Mouse (Mus musculus) stomach, embryonic 14.5 days (tissue): ENCODE data around the gene Usp44. TPM values are rescaled to one million over a fixed set of nuclear protein-coding genes. Genes with fewer than 3 reads are reported as not detected.
"Not testable (repeated sequence)": the region's sequence is repeated elsewhere in the genome, so short reads cannot be mapped to it uniquely, and the experiment has no call there.

Experiments used
- ATAC-seq: fragments of 200-750 bp; cut with Nextera tagmentation; 2 replicates; pipeline ENCODE4 v1.8.0; 2017; ENCODE audit warnings: low read depth, moderate TSS enrichment; ENCODE audit not compliant: insufficient number of reproducible peaks, insufficient read depth, low FRiP score
- H3K27ac ChIP-seq: fragments of 300-500 bp; sonication (generic); 2 replicates; pipeline ENCODE4 v1.5.1; 2014; ENCODE audit warnings: mild to moderate bottlenecking, low read length, moderate library complexity, mixed read lengths
- H3K27me3 ChIP-seq: fragments of 300-500 bp; sonication (generic); 2 replicates; pipeline ENCODE4 v1.6.1; 2014; ENCODE audit warnings: low read length, control low read depth, mixed read lengths; ENCODE audit not compliant: control insufficient read depth, insufficient read depth
- H3K36me3 ChIP-seq: fragments of 300-500 bp; sonication (generic); 2 replicates; pipeline ENCODE4 v1.6.1; 2014; ENCODE audit warnings: mild to moderate bottlenecking, control low read depth, low read length, moderate library complexity, mixed read lengths; ENCODE audit not compliant: control insufficient read depth, insufficient read depth
- H3K4me1 ChIP-seq: fragments of 300-500 bp; sonication (generic); 2 replicates; pipeline ENCODE4 v1.6.1; 2014; ENCODE audit warnings: low read length, control low read depth, mixed read lengths; ENCODE audit not compliant: control insufficient read depth, insufficient read depth
- H3K4me2 ChIP-seq: fragments of 300-500 bp; sonication (generic); replicated peaks from 2 replicates; pipeline ENCODE4 v1.6.1; 2014; ENCODE audit warnings: low read depth, low read length, control low read depth
- H3K4me3 ChIP-seq: fragments of 300-500 bp; sonication (generic); 2 replicates; pipeline ENCODE4 v1.5.1; 2014; ENCODE audit warnings: low read depth, low read length, control low read depth
- H3K9ac ChIP-seq: fragments of 300-500 bp; sonication (generic); replicated peaks from 2 replicates; pipeline ENCODE4 v1.6.1; 2014; ENCODE audit warnings: low read depth, mild to moderate bottlenecking, control low read depth, low read length, moderate library complexity, mixed read lengths
- H3K9me3 ChIP-seq: fragments of 300-500 bp; sonication (generic); 2 replicates; pipeline ENCODE4 v1.6.1; 2016; ENCODE audit warnings: low read depth, low read length, control low read depth; ENCODE audit not compliant: control insufficient read depth
- WGBS: fragments of 180-500 bp; shearing (Covaris S2); extraction: QIAGEN DNeasy Blood & Tissue Kit; methylation state at CpG from one replicate; pipeline ENCODE4 v1.1.7; 2014; 5-methylcytosine and 5-hydroxymethylcytosine counted together
- polyA plus RNA-seq: library from polyadenylated mRNA; unstranded; fragments of >200 nt; fragmentation: Nextera tagmentation; extraction: Ambion mirVana; gene quantifications from 2 replicates; pipeline ENCODE4 v1.2.1, GENCODE M21; 2014

Gene Usp44
- polyA plus RNA-seq, 1 experiment from 2014 or later, result 0.61 TPM

- Histone ChIP-seq H3K4me1 (no peaks in the 10 kb centered on the region), H3K9ac (peak overlapping the region; percentile 4; the same call in 1 of the 2 replicates), H3K4me3 (peak overlapping the region; percentile 67), H3K27me3 (peaks cover 24% of the 10 kb centered on the region), H3K36me3 (no peaks in the 10 kb centered on the region), H3K4me2 (peak overlapping the region; percentile 92), H3K27ac (no peak overlapping the region), H3K9me3 (no peaks in the 10 kb centered on the region)
- peak; percentile 91 for ATAC-seq
- under 1% methylated on average over 67 of the region's 75 CpGs for WGBS
Observed at GRCm38 (mm10) chr10:93833699-93834393, 2.5 kb downstream of the Usp44 start.

GRCm38 (mm10) chr10:93834394-93834745 lies 3.0 kb downstream of the Usp44 start:
- Histone ChIP-seq H3K4me1 (no peaks in the 10 kb centered on the region), H3K27ac (no peak overlapping the region), H3K27me3 (peaks cover 24% of the 10 kb centered on the region), H3K36me3 (no peaks in the 10 kb centered on the region), H3K9me3 (no peaks in the 10 kb centered on the region), H3K4me2 (peak overlapping the region; percentile 92), H3K4me3 (peak overlapping the region; percentile 67), H3K9ac (no peak overlapping the region; the same call in 1 of the 2 replicates)
- WGBS, result 6% methylated on average over 13 of the region's 13 CpGs
- ATAC-seq, result no peak

- 90% methylated on average over 7 of the region's 7 CpGs for WGBS
- not testable (repeated sequence) for H3K9me3 ChIP-seq, H3K27ac ChIP-seq, H3K4me3 ChIP-seq, H3K9ac ChIP-seq, H3K4me2 ChIP-seq, H3K4me1 ChIP-seq, ATAC-seq, H3K36me3 ChIP-seq
- H3K27me3 ChIP-seq, result peaks cover 24% of the 10 kb centered on the region
Observed at GRCm38 (mm10) chr10:93835115-93835514, 3.8 kb downstream of the Usp44 start.

- Histone ChIP-seq H3K9ac (no peak overlapping the region), H3K9me3 (peaks cover 5% of the 10 kb centered on the region; the same call in 1 of the 2 replicates), H3K4me2 (no peak overlapping the region), H3K27me3 (no peaks in the 10 kb centered on the region), H3K36me3 (no peaks in the 10 kb centered on the region), H3K4me1 (no peaks in the 10 kb centered on the region), H3K4me3 (no peak overlapping the region), H3K27ac (no peak overlapping the region)
- ATAC-seq, result no peak
- whole genome bisulfite sequencing, result 94% methylated on average over 13 of the region's 13 CpGs
Observed at GRCm38 (mm10) chr10:93846706-93847105, 15.4 kb downstream of the Usp44 start.

GRCm38 (mm10) chr10:93855126-93855525 lies 23.8 kb downstream of the Usp44 start:
- H3K27ac ChIP-seq, result no peak overlapping the region
- H3K27me3 ChIP-seq, result no peaks in the 10 kb centered on the region
- H3K36me3 ChIP-seq, result peaks cover 13% of the 10 kb centered on the region
- no peak overlapping the region for H3K9ac ChIP-seq
- 90% methylated on average over 9 of the region's 9 CpGs for WGBS
- H3K4me1 ChIP-seq, result no peaks in the 10 kb centered on the region
- H3K4me3 ChIP-seq, result no peak overlapping the region
- ATAC-seq, result no peak
- no peaks in the 10 kb centered on the region for H3K9me3 ChIP-seq
- H3K4me2 ChIP-seq, result no peak overlapping the region

GRCm38 (mm10) chr10:93856095-93856494 lies 24.7 kb downstream of the Usp44 start:
- Histone ChIP-seq H3K4me1 (no peaks in the 10 kb centered on the region), H3K27me3 (no peaks in the 10 kb centered on the region), H3K36me3 (peaks cover 15% of the 10 kb centered on the region), H3K27ac (no peak overlapping the region), H3K4me2 (no peak overlapping the region), H3K9ac (no peak overlapping the region), H3K9me3 (no peaks in the 10 kb centered on the region), H3K4me3 (no peak overlapping the region)
- WGBS, result 86% methylated on average over 6 of the region's 6 CpGs
- ATAC-seq, result no peak

DNA sequence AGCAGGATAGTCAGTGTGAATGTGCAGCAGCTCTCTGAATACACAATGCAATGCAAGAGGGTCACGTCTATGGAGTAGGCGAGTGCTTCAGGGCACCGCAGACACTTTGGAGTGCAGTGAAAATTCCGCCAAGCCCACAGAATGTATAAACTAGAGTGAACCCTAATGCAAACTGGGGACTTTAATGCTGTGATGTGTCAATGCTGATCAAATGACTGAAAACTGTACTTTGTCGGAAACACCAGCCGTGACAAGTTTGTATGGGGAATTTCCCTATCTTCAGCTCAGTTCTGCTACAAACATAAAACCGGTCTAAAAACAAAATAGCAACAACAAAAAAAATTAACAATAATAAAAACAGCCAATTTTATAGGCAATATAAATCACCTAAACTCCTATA lies 37.0 kb downstream of the Usp44 start:
- no peak for ATAC-seq
- H3K27ac ChIP-seq, result no peak overlapping the region
- no peak overlapping the region for H3K4me3 ChIP-seq
- H3K36me3 ChIP-seq, result peaks cover 57% of the 10 kb centered on the region
- WGBS, result 94% methylated on average over 7 of the region's 7 CpGs
- no peaks in the 10 kb centered on the region for H3K9me3 ChIP-seq
- no peak overlapping the region for H3K9ac ChIP-seq
- H3K27me3 ChIP-seq, result no peaks in the 10 kb centered on the region
- no peak overlapping the region for H3K4me2 ChIP-seq
- no peaks in the 10 kb centered on the region for H3K4me1 ChIP-seq

GRCm38 (mm10) chr10:93868886-93869285 lies 37.5 kb downstream of the Usp44 start:
- peaks cover 57% of the 10 kb centered on the region for H3K36me3 ChIP-seq
- H3K9ac ChIP-seq, result no peak overlapping the region
- no peak for ATAC-seq

GRCm38 (mm10) chr10:93876772-93877171 lies 45.4 kb downstream of the Usp44 start:
- no peak for ATAC-seq
- no peaks in the 10 kb centered on the region for H3K27me3 ChIP-seq
- no peaks in the 10 kb centered on the region for H3K4me1 ChIP-seq
- peaks cover 23% of the 10 kb centered on the region for H3K36me3 ChIP-seq
- H3K9ac ChIP-seq, result no peak overlapping the region
- H3K4me3 ChIP-seq, result no peak overlapping the region
- no peak overlapping the region for H3K4me2 ChIP-seq
- H3K27ac ChIP-seq, result no peak overlapping the region
- H3K9me3 ChIP-seq, result no peaks in the 10 kb centered on the region
- WGBS, result 96% methylated on average over 1 of the region's 1 CpGs

More at GRCm38 (mm10) chr10:93868886-93869285, 37.5 kb downstream of the Usp44 start:
- 83% methylated on average over 4 of the region's 4 CpGs for WGBS
- Histone ChIP-seq H3K4me2 (no peak overlapping the region), H3K27ac (no peak overlapping the region), H3K4me3 (no peak overlapping the region), H3K27me3 (no peaks in the 10 kb centered on the region), H3K4me1 (no peaks in the 10 kb centered on the region), H3K9me3 (no peaks in the 10 kb centered on the region)
